Mouse (Mus musculus) E14TG2a.4 (cell line): ENCODE data around the gene Ang.

Source experiments
- CTCF ChIP-seq: conservative IDR thresholded peaks from 2 replicates; pipeline ENCODE4 v1.5.1; 2014; ENCODE audit warnings: low read length
- NANOG ChIP-seq: IDR thresholded peaks from 2 replicates; pipeline ENCODE4 v1.6.1; 2014; ENCODE audit warnings: borderline replicate concordance, low read length, mixed read lengths
- POU5F1 ChIP-seq: IDR thresholded peaks from 2 replicates; pipeline ENCODE4 v1.6.1; 2014; ENCODE audit warnings: low read length, borderline replicate concordance

GRCm38 (mm10) chr14:51101284-51101683 is 10.3 kb downstream of the Ang start:
- TF ChIP-seq CTCF (no peak), POU5F1 (no peak), NANOG (no peak)
